Mouse (Mus musculus) kidney, adult 8-10 months (tissue): Measurements from ENCODE around the gene Kcnip3.
A peak's percentile ranks its signal among the peaks of the same experiment; 100 is the strongest.

Experiments
- DNase-seq, 2 experiments: peaks; one replicate each; pipeline ENCODE4 v3.0.0; 2022

The Kcnip3 gene

DNA sequence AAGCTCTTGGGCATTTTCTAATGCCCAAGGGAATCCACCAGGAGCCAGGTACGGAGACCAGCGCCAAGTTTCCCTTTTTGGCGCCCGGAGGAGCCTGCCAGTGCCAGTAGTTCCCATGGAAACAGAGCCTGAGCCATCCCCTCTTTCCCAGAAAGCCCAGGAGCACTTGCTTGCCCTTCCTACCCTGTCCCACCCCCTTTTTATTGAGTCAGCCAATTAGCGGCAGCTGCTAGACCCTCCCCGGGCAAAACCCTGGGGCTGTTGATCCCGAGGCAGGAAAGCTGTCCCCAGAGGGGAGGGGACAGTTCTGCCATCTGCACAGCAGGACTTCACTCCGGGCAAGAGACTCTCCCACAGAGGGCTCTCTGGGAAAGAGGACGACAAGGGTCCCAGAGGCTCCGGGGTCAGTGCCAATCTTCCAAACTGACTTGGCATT, at the start of gene Kcnip3:
Gene Kcnip3, minus strand, starts transcription at position 89 of the 436 bp plus-strand sequence.
- no peak for DNase-seq

- peak; percentile 55 to 85 for DNase-seq
These were observed 37.4 kb upstream of the Kcnip3 start for GRCm38 (mm10) chr2:127559070-127559966.

- DNase-seq = peak in 1 of 2 experiments; percentile 23
These were observed 29.2 kb upstream of the Kcnip3 start for GRCm38 (mm10) chr2:127551078-127551477.

GRCm38 (mm10) chr2:127550446-127550845, 28.6 kb upstream of the Kcnip3 start:
- no peak for DNase-seq

- no peak for DNase-seq
These were observed 27.8 kb upstream of the Kcnip3 start for GRCm38 (mm10) chr2:127549711-127550110.

DNA sequence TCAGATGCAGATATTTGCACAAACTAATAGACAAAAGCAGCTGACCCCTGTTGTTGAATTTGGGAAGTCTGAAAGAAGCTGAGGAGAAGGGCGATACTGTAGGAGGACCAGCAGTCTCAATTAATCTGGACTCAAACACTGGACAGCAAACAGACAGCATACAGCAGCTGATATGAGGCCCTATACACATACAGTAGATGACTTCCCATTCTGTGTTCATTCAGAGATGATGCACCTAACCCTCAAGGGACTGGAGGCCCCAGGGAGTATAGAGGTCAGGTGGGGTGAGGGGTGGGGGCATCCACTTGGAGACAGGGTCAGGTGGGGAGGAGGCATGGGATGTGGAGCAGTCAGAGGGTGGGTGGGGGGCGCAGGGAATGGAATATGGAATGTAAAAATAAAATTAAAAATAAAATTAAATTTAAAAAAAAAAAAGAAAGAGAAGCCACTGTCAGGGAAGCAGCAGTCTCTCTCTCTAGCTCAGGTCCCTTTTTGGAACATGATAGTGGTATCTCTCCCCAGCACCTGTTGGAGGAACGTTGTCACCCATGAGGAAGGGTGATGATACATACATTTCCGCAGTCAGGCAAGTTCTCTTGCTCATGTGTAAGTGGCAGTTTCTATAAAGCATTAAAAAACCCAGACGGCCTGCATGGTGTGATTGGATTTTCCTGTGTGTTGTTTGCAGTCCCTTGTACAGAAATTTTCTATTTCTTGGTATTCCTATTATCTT, 26.6 kb upstream of the Kcnip3 start:
- no peak for DNase-seq

DNA sequence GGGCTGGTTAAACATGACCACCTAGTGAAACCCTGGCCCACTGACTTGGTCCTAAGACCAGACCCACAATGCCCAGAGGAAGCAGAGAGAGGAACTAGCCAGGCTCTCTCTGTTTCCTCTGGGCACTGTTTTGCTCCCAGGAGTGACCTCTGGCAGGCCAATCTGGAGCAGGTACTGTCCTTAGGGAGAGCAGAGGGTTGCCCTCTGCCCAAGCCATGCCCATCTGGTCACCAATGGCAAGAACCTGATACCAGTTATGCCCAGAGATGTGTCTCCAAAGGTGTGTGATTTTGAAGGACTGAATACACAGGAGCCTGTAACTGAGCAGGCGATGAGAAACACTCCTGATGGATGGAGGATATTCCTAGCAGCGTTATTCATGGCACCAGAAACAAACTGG, 19.8 kb upstream of the Kcnip3 start:
- no peak for DNase-seq

DNA sequence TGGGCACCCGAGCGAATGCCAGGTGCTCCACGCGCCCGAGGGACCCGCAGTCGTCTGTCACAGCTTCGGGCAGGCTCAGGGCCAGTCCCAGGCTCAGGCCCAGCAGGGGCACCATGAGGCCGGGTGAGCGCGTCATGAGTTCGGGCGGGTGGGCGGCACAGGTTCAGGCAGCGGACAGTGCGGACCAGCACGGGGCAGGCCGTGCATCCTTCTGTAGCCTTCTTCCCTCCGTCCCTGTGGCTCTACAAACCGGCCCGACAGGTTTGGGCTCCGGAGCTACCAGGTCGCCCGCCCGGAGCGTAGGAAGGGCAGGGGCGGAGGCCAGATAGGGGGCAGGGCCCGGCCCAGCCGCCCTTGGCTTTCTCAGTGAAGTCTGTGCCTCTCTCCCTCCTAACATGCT, 19.3 kb upstream of the Kcnip3 start, which contains the start of gene Prom2:
Gene Prom2, minus strand, starts transcription at position 283 of the 400 bp plus-strand sequence.
- DNase-seq = peak; percentile 46 to 65

DNA sequence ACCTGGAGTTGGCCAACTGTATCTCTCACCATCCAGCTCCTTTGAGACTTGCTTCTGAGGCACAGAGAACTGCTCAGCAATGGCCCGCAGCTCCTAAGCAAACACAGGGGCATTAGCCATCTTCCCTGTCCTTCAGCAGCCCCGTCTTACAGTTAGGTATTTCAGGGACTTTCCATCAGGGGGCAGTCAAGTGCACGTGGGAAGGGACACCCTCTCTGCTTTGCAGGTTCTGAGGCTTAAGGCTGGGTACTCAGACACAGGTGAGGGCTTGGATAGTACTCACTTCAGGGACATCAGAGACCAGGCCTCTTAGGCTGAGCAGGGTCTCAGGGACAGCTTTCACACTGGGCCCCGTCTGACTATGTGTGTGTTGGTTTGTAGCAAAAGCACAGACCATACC, 17.6 kb upstream of the Kcnip3 start:
- DNase-seq = no peak

DNA sequence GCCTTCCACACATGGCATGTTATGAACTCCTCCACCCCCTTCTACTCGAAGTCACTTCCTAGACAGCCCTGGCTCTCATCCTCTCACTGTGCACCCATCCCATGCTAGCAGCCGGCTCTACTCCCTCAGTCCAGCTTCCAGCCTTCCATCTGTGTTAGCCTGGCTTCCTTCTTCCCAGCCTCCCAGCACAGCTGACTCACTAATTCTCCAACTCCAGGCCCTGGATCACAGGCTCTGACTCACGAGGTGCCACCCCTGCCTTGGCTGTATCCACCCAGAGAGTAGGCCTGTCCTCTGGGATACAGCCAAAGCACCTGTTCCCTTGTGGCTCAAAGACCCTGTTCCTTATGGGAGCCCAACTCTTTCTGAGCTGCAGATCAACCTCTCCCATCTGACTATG, 15.7 kb upstream of the Kcnip3 start:
- no peak for DNase-seq

GRCm38 (mm10) chr2:127535363-127535762, 13.5 kb upstream of the Kcnip3 start:
- DNase-seq = no peak

DNA sequence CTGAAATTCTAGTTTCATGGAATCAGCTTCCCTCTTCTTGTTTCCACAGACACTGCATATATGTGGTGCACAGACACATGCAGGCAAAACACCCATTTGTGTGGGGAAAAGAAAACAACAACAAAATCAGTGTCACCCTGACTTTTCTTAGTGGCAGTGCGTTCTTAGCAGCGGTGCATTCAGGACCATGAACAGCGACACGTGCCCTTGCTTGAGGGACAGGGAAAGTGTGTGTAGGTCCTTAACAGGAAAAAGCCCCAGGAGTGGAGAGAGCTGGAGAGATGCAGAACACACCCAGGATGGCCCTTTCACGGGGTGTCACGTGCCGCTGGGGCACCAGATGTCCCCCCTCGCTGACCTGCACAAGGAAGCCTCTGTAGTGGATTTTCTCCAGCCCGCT, 10.5 kb upstream of the Kcnip3 start:
- DNase-seq = no peak

GRCm38 (mm10) chr2:127531592-127531991, 9.7 kb upstream of the Kcnip3 start:
- DNase-seq = no peak

GRCm38 (mm10) chr2:127530418-127530817, 8.5 kb upstream of the Kcnip3 start:
- no peak for DNase-seq

GRCm38 (mm10) chr2:127525004-127525775, 3.3 kb upstream of the Kcnip3 start:
- DNase-seq = no peak

DNA sequence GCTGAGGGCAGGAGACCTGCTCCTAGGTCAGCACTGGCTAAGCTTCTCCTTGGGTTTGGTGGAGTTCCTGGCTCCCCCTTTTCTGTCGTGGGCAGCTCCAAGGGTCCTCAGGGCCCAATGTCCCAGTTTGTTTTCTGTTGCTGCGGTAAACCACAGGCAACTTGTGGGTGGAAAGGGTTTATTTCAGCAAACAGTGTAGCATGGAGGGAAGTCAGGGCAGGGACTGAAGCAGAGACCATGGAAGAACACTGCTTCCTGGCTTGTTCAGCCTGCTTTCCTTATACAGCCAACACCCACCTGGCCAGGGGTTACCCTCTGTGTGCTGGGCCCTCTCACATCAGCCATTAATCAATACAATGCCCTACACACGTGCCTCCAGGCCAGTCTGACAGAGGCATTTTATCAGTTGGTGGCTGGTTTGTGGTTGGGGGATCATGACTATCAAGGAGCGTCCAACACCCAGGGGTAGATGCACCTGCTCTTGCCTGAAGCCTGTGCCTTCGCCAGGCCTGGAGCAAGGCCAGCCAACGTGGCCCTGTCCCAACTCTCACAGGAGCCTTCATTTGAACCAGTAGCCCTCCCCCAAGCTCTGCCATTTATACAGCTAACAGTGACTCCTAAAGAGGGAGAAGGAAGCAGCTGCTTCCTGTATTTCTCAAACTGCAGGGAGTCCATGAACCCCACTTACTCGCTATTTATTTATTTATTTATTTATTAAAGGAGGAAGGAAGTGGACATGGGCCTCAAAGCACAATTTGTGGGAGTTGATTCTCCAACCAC, 2.2 kb upstream of the Kcnip3 start:
- no peak for DNase-seq

- DNase-seq = no peak
These were observed 505 bp downstream of the Kcnip3 start for GRCm38 (mm10) chr2:127521172-127522005.

DNA sequence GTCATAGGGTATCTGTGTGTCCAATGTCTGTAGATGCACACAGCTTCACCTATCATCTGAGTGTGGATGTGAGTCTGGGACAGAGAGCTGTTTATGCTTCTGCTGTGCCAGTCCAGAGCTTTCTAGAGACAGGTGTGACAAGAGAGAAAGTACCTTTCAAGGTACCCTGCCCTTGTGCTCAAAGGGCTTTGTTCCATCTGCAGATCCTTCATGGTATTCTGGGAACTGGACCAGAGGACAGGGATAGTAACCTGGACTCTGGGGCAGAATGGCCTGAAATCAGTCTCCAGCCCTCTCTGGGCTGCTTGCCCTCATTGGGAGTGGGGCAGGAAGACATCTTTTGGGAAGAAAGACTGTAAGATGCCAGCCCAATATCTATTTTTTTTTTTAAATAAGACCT, 1.8 kb downstream of the Kcnip3 start:
- DNase-seq = no peak

DNA sequence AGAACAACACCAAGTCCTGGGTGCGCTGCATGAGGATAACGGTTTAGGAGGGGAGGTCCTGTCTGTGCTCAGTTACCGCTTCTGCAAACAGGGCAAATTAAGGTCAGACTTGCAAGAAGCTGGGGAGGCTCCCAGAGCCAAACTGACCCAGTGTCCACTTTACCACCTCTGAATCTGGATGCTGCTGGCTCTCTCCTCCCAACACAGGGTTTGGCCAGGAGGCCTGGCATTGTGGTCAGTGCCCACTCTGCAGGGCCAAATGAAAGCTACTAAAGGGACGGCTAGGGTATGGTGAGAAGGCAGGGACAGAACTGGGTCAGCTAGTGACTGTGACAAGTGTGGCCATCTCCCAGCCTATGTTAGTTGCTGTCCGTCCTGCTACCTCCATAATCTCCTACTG, 2.6 kb downstream of the Kcnip3 start:
- DNase-seq = no peak

DNA sequence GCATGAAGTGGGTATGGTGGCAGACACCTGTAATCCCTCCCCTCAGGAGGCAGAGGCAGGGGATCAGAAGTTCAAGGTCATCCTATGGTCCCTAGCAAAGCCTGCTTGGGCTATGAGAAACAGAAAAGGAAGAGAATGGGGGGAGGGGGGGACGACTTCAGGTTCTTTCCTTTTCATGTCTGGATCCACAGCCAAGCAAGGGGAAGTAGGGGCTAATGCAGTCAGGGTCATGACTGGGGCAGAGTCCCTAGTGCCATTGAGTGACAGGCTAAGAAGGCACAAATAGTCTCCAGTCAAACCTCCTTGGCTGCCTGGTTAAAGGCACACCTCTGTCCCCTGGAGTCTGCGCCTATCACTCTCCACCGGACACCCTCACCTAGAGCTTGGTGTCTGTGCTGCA, 3.1 kb downstream of the Kcnip3 start:
- DNase-seq = no peak

DNA sequence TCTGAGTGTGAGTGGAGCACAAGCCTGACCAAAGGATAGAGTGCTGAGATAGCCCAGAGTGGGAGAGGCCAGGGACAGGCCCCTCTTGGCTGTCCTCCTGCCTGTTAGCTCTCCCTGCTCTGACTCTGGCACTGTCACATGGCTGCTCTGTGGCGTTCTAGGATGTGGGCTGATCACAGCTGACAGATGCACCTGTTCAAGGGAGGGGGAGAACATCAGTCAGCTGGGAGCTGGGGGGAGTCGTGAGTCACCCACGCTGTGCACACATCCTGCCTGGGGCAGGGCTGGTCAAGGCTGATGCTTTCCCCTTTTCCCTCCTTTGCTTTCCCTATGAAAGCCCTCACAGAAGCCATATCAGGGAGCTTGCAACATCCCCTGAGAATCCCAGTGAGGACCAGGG, 3.6 kb downstream of the Kcnip3 start:
- no peak for DNase-seq
